Mouse (Mus musculus) G1E (cell line): ENCODE measurements around the gene Tbrg4.

Experiments
- CTCF ChIP-seq: IDR thresholded peaks from 2 replicates; pipeline ENCODE4 v1.5.1; 2012; ENCODE audit warnings: low read depth, low read length, inconsistent platforms, mixed read lengths
- GATA1 ChIP-seq: IDR thresholded peaks from 2 replicates; pipeline ENCODE4 v1.6.1; 2012; ENCODE audit warnings: borderline replicate concordance, low read length, inconsistent platforms, mixed read lengths
- TAL1 ChIP-seq: conservative IDR thresholded peaks from 2 replicates; pipeline ENCODE4 v1.6.1; 2012; ENCODE audit warnings: low read depth, low read length, inconsistent platforms, mixed read lengths

GRCm38 (mm10) chr11:6628568-6628967 is 2.7 kb upstream of the Tbrg4 start:
- TF ChIP-seq GATA1 (no peak), TAL1 (no peak), CTCF (peak; percentile 33; the same call in 1 of the 2 replicates)
